Mouse (Mus musculus): ENCODE measurements around the gene Slc30a5.
A peak's percentile ranks its signal among the peaks of the same experiment; 100 is the strongest.
"Not testable (repeated sequence)": the region's sequence is repeated elsewhere in the genome, so short reads cannot be mapped to it uniquely, and the experiment has no call there.

Slc30a5 gene

GRCm38 (mm10) chr13:100832741-100833639 is at the start of gene Slc30a5:
Slc30a5 (minus strand) TSS chr13:100833427.
- peak; percentile 99 for DNase-seq (ENCODE audit: low read depth)

- DNase-seq (ENCODE audit: low read depth), result no peak
Measured at GRCm38 (mm10) chr13:100881944-100882343, 48.7 kb upstream of the Slc30a5 start.

GRCm38 (mm10) chr13:100879806-100880205 is 46.6 kb upstream of the Slc30a5 start:
- no peak for DNase-seq (ENCODE audit: low read depth)

- DNase-seq (ENCODE audit: low read depth), result no peak
Measured at GRCm38 (mm10) chr13:100879326-100879725, 46.1 kb upstream of the Slc30a5 start.

- DNase-seq (ENCODE audit: low read depth), result no peak
Measured at GRCm38 (mm10) chr13:100878264-100878663, 45.0 kb upstream of the Slc30a5 start.

- no peak for DNase-seq (ENCODE audit: low read depth)
Measured at GRCm38 (mm10) chr13:100877703-100878102, 44.5 kb upstream of the Slc30a5 start.

GRCm38 (mm10) chr13:100875103-100875502 is 41.9 kb upstream of the Slc30a5 start:
- no peak for DNase-seq (ENCODE audit: low read depth)

GRCm38 (mm10) chr13:100874588-100874987 is 41.4 kb upstream of the Slc30a5 start:
- DNase-seq (ENCODE audit: low read depth), result no peak

- no peak for DNase-seq (ENCODE audit: low read depth)
Measured at GRCm38 (mm10) chr13:100873530-100873929, 40.3 kb upstream of the Slc30a5 start.

GRCm38 (mm10) chr13:100871445-100872171 is 38.4 kb upstream of the Slc30a5 start:
- no peak for DNase-seq (ENCODE audit: low read depth)

GRCm38 (mm10) chr13:100869813-100870212 is 36.6 kb upstream of the Slc30a5 start:
- DNase-seq (ENCODE audit: low read depth), result no peak

- no peak for DNase-seq (ENCODE audit: low read depth)
Measured at GRCm38 (mm10) chr13:100866311-100866710, 33.1 kb upstream of the Slc30a5 start.

- DNase-seq (ENCODE audit: low read depth), result no peak
Measured at GRCm38 (mm10) chr13:100865744-100866143, 32.5 kb upstream of the Slc30a5 start.

- not testable (repeated sequence) for DNase-seq (ENCODE audit: low read depth)
Measured at GRCm38 (mm10) chr13:100863914-100864313, 30.7 kb upstream of the Slc30a5 start.

GRCm38 (mm10) chr13:100859117-100859516 is 25.9 kb upstream of the Slc30a5 start:
- DNase-seq (ENCODE audit: low read depth), result no peak

- peak; percentile 76 for DNase-seq (ENCODE audit: low read depth)
Measured at GRCm38 (mm10) chr13:100854174-100854573, 20.9 kb upstream of the Slc30a5 start.

- DNase-seq (ENCODE audit: low read depth), result no peak
Measured at GRCm38 (mm10) chr13:100853120-100853519, 19.9 kb upstream of the Slc30a5 start.

GRCm38 (mm10) chr13:100849137-100849536 is 15.9 kb upstream of the Slc30a5 start:
- no peak for DNase-seq (ENCODE audit: low read depth)

- no peak for DNase-seq (ENCODE audit: low read depth)
Measured at GRCm38 (mm10) chr13:100846891-100847579, 13.8 kb upstream of the Slc30a5 start.

- no peak for DNase-seq (ENCODE audit: low read depth)
Measured at GRCm38 (mm10) chr13:100846254-100846653, 13.0 kb upstream of the Slc30a5 start.

- peak; percentile 23 for DNase-seq (ENCODE audit: low read depth)
Measured at GRCm38 (mm10) chr13:100843944-100844343, 10.7 kb upstream of the Slc30a5 start.

- no peak for DNase-seq (ENCODE audit: low read depth)
Measured at GRCm38 (mm10) chr13:100843016-100843725, 9.9 kb upstream of the Slc30a5 start.
